Mouse (Mus musculus): ENCODE data around the gene Shc3. TPM values are rescaled to one million over a fixed set of nuclear protein-coding genes. Genes with fewer than 3 reads are reported as not detected.

Gene Shc3
- total RNA-seq, 2 experiments from 2014 or later: 157 to 163 TPM

DNA sequence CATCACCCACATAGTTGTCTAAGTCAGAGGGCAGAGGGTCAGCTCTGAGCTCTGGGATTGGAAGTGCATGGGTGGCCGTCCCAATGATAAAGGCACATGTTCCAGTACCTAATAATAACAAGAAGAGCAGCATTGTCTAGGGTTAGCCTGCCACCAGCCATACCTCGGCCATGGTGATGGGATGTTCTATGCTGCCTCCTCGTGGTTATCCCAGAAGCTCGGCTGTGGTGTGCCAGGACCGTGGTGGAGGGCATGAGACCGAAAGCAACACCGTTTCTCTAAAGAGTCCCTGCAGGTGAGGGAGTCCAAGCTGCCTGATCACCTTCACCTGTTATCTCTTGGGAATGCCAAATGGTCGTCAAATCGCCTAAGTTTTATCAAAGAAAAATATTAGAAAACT, 145.6 kb downstream of the Shc3 start:
- no peak for DNase-seq
- intact Hi-C loops (cut with DNase I): loop anchor here (10.0 kb wide), 1 partner anchor 191 kb away; no protein-coding TSS in a partner anchor

DNA sequence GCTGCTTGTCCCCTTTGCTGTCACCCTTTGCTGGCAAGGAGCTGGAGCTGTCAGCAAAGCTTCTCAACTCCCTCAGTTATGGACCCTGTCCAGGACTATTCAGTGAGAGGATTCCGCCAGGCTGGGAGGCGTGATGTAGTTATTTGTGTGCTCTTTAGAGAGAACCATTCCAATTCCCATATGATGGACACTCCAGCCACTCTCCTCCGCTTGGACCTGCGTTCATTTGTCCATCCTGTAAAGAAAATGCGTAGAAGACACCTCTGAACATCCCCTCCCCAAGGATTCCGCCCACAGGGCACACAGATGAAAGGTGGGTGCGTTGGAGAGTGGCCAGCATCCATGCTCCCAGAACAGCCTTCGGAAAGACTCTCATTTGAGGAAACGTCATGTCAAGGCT, 148.4 kb downstream of the Shc3 start:
- intact Hi-C loops (cut with DNase I): loop anchor here (10.0 kb wide), 1 partner anchor 194 kb away; no protein-coding TSS in a partner anchor

DNA sequence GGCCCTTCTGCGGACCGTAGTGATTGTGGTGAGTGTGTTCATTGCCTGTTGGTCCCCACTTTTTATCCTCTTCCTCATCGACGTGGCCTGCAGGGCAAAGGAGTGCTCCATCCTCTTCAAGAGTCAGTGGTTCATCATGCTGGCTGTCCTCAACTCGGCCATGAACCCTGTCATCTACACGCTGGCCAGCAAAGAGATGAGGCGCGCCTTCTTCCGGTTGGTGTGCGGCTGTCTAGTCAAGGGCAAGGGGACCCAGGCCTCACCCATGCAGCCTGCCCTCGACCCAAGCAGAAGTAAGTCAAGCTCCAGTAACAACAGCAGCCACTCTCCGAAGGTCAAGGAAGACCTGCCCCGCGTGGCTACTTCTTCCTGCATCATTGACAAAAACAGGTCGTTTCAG, 149.7 kb downstream of the Shc3 start:
- intact Hi-C loops (cut with DNase I): loop anchor here (2.0 to 5.0 kb wide), 3 partner anchors 207 to 469 kb away; partner anchors contain the start of gene Spin1

More for the DNA sequence above, 148.4 kb downstream of the Shc3 start:
- no peak for DNase-seq

DNA sequence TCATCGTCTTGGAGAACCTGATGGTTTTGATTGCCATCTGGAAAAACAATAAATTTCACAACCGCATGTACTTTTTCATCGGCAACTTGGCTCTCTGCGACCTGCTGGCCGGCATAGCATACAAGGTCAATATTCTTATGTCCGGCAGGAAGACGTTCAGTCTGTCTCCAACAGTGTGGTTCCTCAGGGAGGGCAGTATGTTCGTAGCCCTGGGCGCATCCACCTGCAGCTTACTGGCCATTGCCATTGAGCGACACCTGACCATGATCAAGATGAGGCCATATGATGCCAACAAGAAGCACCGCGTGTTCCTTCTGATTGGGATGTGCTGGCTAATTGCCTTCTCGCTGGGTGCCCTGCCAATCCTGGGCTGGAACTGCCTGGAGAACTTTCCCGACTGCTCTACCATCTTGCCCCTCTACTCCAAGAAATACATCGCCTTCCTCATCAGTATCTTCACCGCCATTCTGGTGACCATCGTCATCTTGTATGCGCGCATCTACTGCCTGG, 150.2 kb downstream of the Shc3 start:
- intact Hi-C loops (cut with DNase I): loop anchor here (2.0 to 5.0 kb wide), 3 partner anchors 207 to 468 kb away; partner anchors contain the start of gene Spin1
- peak; percentile 22 for DNase-seq

More for the DNA sequence above, 149.7 kb downstream of the Shc3 start:
- no peak for DNase-seq

DNA sequence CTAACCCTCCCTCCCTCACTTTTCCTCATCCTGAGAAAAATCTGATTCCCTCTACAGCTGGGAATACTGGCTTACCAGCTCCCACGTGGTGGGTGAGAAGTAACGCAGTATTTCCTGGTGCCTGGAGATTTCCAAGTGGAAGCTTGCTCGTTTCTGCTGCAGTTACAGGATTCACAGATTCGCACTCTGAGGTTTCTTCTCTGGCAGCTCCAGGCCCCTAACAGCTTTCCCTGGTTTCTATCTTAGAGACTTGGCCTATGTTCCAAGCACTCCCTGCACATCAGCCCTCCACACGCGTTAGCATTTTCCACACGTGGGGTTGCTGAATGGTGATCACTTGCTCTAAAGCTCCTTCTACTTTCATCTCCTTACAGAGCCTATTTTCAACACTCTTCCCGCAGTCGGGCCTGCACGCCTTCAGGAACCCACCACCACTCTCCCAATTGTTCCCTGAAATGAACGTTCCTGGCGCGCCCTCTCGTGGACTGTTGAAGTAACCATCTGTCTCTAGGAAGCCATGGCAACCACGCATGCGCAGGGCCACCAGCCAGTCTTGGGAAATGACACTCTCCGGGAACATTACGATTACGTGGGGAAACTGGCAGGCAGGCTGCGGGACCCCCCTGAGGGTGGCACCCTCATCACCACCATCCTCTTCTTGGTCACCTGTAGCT, 150.8 kb downstream of the Shc3 start:
- intact Hi-C loops (cut with DNase I): loop anchor here (2.0 to 5.0 kb wide), 3 partner anchors 206 to 468 kb away; partner anchors contain the start of gene Spin1
- DNase-seq: peak; percentile 98

DNA sequence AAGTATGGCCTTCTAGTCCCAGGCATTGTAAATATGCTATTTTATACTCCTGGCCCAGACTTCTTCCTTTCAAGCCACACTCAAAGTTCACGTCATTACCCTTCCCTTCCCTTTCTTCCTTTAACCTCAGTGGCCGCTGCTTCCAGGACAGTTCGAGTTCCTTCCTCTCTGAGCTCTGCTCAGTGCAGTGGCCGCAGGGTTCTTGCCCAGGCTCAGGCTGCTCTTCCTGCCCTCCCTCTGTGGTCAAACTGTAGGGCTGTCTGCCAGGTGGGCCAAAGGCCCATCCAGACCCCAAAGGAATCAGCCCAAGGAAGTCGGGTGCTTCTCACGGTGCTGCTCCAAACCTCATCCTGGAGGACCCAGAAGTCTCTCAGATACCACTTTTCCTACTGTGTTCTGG, 151.4 kb downstream of the Shc3 start:
- intact Hi-C loops (cut with DNase I): loop anchor here (2.0 to 5.0 kb wide), 3 partner anchors 205 to 467 kb away; partner anchors contain the start of gene Spin1
- DNase-seq: peak; percentile 35

DNA sequence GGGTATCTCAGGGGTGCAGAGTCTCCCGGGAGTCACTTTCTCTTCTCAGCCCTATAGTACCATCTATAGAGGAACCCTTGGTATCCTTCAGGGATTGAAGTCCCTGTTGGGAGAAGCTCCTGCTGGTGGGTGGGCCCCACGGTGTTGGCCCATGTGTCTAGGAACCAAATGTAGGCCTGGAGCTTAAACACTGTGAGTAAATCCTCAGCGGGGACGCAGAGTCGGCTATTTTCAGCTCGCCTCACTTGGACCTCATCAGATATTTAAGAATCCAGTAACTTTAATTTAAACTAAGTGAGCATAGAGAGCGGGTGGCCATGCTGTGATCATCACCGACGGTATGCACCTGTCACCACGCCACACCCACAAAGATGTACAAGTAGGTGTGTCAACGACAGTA, 152.5 kb downstream of the Shc3 start:
- intact Hi-C loops (cut with DNase I): loop anchor here (5.0 kb wide), 2 partner anchors 204 to 314 kb away; partner anchors contain the start of gene Spin1
- DNase-seq: no peak

DNA sequence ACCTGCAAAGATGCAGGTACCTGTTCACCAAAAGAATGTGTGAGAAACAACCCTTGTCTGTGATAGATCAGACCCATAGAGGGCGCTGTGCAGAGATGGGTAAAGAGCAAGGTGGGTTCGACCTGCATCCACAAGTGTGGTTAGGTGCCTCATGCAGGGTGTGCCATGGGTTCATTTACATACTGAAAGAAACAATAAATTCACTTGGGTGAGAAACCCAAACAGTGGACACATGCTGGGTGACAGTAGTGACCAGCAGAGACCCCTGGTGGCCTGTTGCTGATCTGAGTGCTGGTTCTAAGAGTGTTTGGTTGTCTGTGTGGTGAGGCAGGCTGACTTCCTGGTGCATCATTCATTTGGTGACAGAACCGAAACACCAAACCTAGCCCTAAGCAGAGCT, 155.8 kb downstream of the Shc3 start:
- no peak for DNase-seq
- intact Hi-C loops (cut with DNase I): no loop called here

DNA sequence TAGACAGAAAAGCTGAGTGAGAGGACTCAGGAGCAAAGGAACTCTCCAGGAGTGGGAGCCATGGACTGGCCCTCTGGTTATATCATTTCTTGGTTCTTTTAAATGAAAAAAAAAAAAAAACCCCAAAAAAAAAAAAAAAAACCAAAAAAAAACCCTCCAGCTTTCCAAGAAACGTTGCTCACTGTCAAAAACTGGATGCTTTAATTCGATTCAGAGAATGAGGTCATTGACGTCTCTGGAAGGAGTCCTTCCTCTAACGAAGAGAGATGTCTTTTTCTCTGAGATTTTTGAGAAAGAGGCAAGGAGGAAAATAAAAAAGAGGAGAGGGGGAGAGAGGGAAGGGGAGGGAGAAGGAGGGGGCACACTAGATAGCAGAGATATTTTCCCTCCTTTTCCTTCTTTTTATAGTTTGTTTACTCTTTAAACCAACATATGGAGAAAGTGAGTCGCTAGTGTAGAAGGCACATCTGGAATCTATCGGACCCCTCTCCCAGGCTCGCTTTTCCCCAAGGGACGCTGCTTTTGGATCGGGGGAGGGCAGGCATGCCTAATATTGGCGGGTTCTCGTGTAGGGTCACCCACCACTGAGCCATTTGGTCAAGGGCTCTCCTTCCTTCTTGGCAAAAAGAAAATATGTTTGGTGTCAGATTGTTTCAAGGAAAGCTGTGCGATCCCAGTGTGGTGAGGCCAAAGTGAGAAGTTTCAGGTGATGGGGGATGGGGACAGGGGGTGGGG, 157.4 kb downstream of the Shc3 start:
- intact Hi-C loops (cut with DNase I): no loop called here
- no peak for DNase-seq

DNA sequence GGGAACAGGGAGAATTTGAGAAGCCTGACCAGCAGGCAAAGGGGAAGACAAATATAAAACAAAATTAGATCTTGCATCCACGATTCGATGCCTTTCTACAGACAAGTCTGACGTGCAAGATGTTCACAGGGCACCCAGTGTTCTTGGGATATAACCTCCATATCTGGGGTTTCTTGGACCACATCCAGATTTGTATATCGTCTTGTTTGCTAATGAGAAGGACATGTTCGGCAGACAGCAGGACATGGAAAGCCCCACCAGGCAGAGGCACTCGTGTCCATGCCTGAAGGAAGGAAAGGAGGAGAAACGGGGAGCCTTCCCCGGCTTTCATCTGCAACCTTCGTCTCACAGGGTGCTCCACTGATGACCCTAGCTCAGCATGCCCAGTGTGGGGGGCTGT, 158.0 kb downstream of the Shc3 start:
- DNase-seq: no peak
- intact Hi-C loops (cut with DNase I): no loop called here

DNA sequence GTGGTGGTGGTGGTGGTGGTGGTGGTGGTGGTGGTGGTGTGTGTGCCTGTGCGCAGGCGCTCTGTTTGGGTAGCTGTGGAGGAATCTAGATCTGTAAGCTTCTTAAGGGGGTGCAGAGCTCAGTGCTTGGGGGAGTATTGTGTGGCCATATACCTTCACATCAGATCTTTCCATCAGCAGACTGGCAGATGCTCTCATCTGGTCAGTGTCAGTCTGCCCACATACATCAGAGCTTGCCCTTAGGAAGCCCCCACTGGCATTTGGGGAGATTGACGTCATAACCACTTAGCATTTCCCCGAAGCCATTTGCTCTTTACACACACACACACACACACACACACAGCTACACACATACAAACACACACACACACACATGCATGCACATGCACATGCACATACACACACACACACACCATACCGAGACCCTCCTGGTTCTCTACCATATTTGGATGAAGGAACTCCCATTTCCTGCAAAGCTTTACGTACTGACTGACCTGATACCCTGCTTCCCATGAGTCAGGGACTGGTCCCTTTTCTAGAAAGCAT, 159.2 kb downstream of the Shc3 start:
- no peak for DNase-seq
- intact Hi-C loops (cut with DNase I): loop anchor here (10.0 kb wide), 1 partner anchor 105 kb away; no protein-coding TSS in a partner anchor

DNA sequence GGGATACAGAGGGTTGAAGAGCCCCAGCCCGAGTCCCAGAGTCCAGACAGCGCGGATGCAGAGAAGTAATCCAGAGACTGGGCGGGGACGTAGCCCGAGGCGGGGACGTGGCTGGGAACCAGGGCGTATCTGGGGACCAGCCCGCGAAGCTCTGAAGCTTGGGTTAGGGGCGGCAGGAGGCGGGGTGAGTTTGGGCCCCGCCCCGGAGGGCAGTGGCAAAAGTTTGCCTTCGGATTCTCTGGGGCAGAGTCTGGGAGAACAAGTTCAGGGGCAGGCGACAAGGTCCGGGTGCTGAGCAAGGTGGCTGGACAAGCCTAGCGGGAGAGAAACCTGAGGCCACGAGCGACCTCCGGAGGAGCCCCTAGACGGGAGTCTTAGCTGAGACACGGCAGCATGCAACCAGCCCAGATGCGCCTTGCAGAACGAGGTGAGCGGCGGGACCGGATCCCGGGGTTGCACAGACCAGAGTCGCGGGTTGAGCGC, 160.7 kb downstream of the Shc3 start, which contains the start of gene S1pr3:
S1pr3 (plus strand) TSS at position 121 of the 483 bp plus-strand sequence.
- peak; percentile 48 for DNase-seq
- intact Hi-C loops (cut with DNase I): loop anchor here (10.0 kb wide), 1 partner anchor 104 kb away; no protein-coding TSS in a partner anchor

DNA sequence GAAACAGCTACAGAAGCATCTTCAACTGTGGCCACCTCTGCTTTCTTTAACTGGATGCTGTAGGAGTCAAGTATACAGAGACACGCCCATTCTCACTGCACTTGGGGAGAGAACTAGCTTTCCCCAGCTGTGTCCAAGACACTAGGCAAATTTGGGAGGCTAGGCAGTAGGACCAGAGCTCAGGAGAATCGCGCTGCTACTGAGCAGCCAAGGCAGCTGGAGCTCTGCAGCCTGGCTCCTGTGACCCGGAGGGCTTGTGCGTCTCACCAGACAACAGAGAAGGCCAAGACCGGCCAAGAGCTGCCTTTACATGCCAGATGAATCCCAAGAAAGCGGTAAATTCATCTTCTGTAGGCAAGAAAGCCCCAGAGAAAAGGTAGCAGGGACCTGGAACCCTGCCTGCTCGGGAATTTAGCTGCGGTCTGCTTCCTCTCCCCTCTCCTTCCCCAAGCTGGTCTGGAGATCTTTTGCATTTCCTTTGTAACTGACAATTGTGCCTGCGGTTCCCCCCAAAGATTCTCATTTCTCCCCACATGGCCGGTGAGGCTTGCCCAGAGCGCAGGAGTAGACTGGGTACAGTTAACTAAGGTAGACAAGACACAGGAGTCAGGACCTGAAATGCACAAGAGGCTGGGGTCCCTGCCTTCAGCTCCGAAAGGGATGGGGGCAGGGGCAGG, 161.5 kb downstream of the Shc3 start:
- intact Hi-C loops (cut with DNase I): loop anchor here (10.0 kb wide), 1 partner anchor 103 kb away; no protein-coding TSS in a partner anchor
- no peak for DNase-seq

DNA sequence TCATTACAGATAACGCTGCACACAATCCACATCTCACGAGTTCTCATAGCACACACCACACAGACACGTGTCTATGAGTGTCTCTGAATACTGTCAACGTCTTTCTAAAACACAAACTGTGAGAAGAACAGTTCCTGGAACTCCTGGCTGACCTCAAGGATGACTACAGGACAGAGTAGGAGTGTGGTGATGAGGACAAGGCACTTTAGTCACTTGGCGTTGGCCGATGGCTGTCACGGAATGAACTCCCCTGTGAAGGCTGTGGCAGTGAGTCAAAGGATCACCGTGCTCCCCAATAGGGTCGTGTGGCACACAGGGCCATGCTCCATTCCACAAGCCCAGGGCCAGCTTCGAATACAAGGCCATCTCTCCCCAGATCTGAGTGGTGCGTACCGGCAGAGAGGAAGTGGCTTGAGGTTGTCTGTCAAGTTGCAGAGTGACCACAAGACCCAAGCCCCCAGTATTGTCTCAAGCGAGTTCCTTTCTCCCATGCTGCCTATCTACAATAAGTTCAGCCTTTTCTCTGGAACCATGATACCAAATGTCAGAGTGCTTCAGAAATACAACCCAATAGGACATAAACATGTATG, 163.4 kb downstream of the Shc3 start:
- intact Hi-C loops (cut with DNase I): loop anchor here (10.0 kb wide), 1 partner anchor 101 kb away; no protein-coding TSS in a partner anchor
- DNase-seq: no peak

DNA sequence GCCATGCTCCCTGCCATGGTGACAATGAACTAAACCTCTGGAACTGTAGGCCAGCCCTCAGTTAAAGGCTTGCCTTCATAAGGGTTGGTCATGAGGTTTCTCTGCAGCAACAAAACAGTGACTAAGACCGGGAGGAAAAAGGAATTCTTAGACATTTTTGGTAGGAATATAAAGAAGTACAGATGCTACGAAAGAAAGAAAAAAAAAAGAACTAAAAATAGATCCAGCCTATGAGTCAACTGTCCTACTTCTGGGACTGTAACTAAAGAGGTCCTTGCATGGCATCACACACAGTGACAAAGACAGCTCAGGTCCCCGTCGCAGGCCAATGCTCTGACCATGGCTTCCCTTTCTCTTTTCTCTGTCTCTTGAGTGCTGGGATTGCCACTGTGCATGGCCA, 164.7 kb downstream of the Shc3 start:
- intact Hi-C loops (cut with DNase I): loop anchor here (10.0 kb wide), 1 partner anchor 100 kb away; no protein-coding TSS in a partner anchor
- DNase-seq: no peak

DNA sequence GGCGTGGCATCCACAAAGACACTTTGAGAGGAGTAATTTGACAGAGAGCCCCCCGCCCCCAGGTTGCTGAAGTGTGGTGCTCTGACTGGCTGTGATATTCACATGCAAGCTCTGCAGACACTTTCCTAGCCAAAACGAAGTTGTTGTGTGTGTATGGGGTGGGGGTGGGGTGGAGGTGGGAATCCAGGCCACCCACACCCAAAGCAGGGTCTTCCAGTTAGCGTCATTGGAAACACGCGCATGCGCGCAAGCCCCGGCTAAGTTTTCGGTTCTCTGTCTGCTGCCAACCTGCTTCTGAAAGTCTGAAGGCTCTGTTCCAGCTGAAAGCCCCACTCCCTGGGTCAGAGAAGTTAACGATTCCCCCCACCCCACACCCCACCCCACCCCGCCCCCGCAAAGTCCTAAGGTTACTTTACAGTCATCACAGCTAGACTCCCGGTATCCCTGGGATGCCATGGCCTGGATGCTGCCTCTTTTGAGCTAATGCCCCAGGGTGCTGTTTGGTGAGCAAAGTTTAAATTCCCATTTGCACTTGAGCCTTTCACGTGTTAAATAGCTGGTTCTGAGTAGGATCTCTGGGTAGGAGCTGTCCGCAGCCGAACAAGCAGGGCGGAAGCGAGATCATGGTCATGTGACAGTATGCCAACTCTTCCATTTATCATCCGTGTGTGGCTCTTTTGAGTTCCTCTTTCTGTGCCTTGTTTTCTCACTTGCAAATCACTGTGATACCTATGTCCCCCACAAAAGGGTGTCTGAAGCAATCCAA, 168.3 kb downstream of the Shc3 start:
- intact Hi-C loops (cut with DNase I): loop anchor here (10.0 kb wide), 1 partner anchor 96 kb away; no protein-coding TSS in a partner anchor
- DNase-seq: peak; percentile 72

DNA sequence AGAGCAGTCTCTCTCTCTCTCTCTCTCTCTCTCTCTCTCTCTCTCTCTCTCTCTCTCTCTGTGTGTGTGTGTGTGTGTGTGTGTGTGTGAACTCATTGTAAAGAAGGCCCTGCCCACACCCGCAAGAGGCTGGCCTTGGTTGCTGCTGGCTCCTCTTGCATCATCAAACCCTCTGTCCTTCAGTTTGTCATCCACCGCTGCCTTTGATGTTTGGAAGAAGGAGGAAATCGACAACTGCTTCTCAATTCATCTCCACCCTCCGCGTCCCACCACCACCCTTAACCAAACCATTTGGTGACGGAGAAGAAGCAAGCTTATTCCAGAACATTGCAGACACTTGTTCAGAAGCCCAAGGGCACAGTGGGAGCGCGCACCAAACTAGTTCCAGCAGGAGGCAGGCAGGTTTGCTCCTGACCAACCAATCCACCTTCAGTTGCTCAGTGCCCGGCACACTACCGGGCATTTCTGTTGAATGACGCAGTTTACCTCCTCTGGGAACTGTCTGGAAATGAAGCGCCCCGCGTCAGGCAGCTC, 169.0 kb downstream of the Shc3 start:
- intact Hi-C loops (cut with DNase I): loop anchor here (10.0 kb wide), 1 partner anchor 95 kb away; no protein-coding TSS in a partner anchor

DNA sequence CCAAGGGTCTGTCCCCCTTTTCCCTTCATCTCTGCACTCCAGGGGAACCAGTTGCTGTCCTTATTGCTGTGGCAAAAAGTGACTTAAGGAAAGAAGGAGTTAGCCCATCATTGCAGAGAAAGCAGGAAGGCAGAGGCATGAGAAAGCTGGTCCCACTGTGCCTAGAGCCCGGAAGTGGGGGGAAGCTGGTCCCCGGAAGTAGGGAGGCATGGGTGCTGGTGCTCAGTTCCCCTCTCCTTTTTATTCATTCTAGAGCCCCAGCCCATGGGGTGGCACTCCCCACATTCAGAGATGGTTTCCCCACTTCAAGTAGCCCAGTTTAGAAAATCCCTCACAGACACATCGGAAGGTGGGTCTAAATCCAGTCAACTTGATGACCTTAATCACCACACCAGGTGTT, 169.7 kb downstream of the Shc3 start:
- DNase-seq: no peak
- intact Hi-C loops (cut with DNase I): no loop called here

More for the DNA sequence above, 169.0 kb downstream of the Shc3 start:
- no peak for DNase-seq

Measured in left cerebral cortex, postnatal 4 days (tissue).